Mouse (Mus musculus) urinary bladder, postnatal 25 days (tissue): ENCODE results near the gene Mmel1.

Experiments
- DNase-seq: peaks from one replicate; pipeline ENCODE4 v3.0.0; 2022; ENCODE audit warnings: low spot score

Mmel1 gene

GRCm38 (mm10) chr4:154941831-154942230 is 72.4 kb downstream of the Mmel1 start:
- DNase-seq: no peak

GRCm38 (mm10) chr4:154942632-154943322 is 73.4 kb downstream of the Mmel1 start:
- no peak for DNase-seq

GRCm38 (mm10) chr4:154943323-154944039 is 74.1 kb downstream of the Mmel1 start:
- DNase-seq: no peak

GRCm38 (mm10) chr4:154944121-154944590 is 74.8 kb downstream of the Mmel1 start:
- peak; percentile 62 for DNase-seq
